Mouse (Mus musculus): ENCODE data around the gene Fscn3.

The Fscn3 gene

GRCm38 (mm10) chr6:28425019-28425418 is 2.6 kb upstream of the Fscn3 start:
- no peak for DNase-seq (ENCODE audit: low spot score in 2 of 2)

DNA sequence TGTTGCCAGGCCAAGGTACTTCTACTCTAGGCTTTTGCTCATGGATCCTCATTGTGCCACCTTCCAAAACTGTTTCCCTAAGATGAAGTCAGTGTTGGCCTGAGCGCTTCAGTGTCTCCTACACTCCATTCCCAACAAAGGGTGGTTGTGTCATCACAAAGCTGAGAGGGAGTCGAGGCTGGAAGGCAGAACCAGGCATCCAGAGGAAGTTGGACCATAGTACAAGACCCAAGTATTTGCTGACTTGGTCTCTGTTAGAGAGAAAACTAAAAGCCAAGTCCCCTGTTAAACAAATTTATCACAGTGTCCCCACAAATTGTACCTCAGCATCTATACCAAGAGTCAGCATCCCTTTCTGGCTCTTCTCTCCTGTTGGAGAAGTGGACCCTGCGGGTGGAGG is 701 bp downstream of the Fscn3 start, which contains the start of gene Gcc1:
Gene Gcc1 (minus strand): TSS at position 101 of the 400 bp plus-strand sequence.
- no peak for DNase-seq (ENCODE audit: low spot score in 2 of 2)

DNA sequence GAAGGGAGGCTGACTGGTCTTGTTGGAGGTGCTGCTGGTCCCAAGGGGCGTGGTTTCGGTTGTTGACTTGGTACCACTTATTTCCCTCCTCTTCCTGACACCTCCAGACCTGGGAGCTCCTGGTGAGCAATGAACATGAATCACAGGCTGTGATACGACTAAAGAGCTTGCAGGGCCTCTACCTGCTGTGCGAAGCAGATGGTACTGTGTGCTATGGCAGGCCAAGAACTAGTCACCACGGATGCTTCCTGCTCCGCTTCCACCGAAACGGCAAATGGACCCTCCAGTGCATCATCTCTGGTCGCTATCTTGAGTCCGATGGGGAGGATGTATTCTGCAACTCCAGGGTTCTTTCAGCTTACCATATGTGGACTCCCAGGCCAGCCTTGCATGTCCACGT is 2.3 kb downstream of the Fscn3 start:
- DNase-seq (ENCODE audit: low spot score in 2 of 2) = no peak

DNA sequence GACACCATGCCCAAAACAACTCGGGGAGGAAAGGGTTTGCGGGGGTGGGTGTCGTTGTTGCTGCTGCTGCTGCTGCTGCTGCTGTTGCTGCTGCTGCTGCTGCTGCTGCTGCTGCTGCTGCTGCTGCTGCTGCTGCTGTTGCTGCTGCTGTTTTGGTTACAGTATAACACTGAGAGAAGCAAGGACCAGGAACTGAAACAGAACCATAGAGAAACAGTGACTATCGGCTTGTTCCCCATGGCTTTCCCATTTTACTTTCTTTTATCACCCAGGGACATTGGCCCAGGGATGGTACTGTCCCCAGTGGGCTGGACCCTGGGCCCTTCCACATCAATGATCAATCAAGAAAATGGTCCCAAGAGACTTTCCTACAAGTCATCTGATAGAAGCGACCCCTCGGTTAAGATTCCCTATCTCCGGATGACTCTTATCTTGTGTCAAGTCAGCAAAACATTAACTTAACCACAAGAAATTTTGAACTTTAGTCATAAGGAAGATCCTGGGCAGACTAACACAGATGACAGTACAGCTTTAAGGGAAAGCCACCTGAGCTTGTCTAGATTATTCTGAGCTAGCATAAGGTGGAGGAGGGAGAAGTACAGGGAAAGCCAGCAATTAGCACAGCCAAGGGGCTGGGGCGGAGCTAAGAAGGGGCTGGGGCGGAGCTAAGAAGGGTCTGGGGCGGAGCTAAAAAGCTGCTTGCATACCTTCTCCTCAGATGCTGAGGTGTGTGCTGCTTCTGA is 3.4 kb downstream of the Fscn3 start:
- no peak for DNase-seq (ENCODE audit: low spot score in 2 of 2)

- no peak for DNase-seq (ENCODE audit: low spot score in 2 of 2)
Measured at GRCm38 (mm10) chr6:28431538-28431855, 3.9 kb downstream of the Fscn3 start.

GRCm38 (mm10) chr6:28447937-28448336 is 20.3 kb downstream of the Fscn3 start:
- no peak for DNase-seq (ENCODE audit: low spot score in 2 of 2)

DNA sequence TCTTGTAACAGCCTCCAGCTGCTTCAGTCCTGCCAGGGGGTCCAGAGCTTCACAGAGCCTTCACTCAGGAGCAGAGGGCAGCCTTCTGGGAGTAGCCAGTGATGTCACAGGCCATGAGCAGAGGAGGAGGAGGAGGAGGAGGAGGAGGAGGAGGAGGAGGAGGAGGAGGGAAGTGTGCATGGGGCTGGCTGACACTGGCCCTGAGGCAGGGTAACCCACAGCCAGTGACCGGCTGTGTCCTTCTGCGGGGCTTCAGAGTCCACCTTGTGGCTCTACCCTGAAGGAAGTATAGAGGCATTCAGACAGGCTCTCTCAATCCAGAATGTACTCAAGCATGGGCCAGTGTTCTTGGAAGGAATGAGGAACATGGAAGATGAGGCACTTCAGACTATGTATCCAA is 21.7 kb downstream of the Fscn3 start, which contains the start of gene Pax4:
Gene Pax4 (minus strand): TSS at position 101 of the 400 bp plus-strand sequence.
- no peak for DNase-seq (ENCODE audit: low spot score in 2 of 2)

GRCm38 (mm10) chr6:28450481-28450880 is 22.9 kb downstream of the Fscn3 start:
- DNase-seq (ENCODE audit: low spot score in 2 of 2) = no peak

GRCm38 (mm10) chr6:28450977-28451376 is 23.4 kb downstream of the Fscn3 start:
- DNase-seq (ENCODE audit: low spot score in 2 of 2) = no peak

- DNase-seq (ENCODE audit: low spot score in 2 of 2) = no peak
Measured at GRCm38 (mm10) chr6:28459221-28459668, 31.7 kb downstream of the Fscn3 start.

DNA sequence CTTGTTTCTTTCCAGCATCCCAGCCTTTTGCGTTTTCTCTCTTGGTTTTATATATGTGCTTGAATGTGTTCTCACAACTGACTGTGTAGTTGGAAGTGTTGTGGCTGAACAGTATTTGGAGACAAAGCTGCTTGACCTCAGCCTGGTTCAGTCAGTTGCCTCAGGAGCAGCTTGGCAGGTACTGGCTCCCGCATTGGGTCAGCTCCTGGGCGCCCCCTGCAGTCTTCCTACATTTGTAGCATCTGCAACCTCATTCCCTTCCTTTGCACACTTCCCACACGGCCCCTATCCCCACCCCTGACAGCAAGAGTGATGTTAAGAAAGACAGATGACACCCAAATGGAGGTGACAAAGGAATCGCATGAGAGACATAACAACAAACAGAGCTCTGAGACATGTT is 32.9 kb downstream of the Fscn3 start:
- peak; percentile 46 to 49 for DNase-seq (ENCODE audit: low spot score in 2 of 2)

GRCm38 (mm10) chr6:28464630-28465029 is 37.0 kb downstream of the Fscn3 start:
- DNase-seq (ENCODE audit: low spot score in 2 of 2) = no peak

GRCm38 (mm10) chr6:28470017-28470602 is 42.5 kb downstream of the Fscn3 start:
- DNase-seq (ENCODE audit: low spot score in 2 of 2) = no peak

GRCm38 (mm10) chr6:28470621-28471020 is 43.0 kb downstream of the Fscn3 start:
- no peak for DNase-seq (ENCODE audit: low spot score in 2 of 2)

DNA sequence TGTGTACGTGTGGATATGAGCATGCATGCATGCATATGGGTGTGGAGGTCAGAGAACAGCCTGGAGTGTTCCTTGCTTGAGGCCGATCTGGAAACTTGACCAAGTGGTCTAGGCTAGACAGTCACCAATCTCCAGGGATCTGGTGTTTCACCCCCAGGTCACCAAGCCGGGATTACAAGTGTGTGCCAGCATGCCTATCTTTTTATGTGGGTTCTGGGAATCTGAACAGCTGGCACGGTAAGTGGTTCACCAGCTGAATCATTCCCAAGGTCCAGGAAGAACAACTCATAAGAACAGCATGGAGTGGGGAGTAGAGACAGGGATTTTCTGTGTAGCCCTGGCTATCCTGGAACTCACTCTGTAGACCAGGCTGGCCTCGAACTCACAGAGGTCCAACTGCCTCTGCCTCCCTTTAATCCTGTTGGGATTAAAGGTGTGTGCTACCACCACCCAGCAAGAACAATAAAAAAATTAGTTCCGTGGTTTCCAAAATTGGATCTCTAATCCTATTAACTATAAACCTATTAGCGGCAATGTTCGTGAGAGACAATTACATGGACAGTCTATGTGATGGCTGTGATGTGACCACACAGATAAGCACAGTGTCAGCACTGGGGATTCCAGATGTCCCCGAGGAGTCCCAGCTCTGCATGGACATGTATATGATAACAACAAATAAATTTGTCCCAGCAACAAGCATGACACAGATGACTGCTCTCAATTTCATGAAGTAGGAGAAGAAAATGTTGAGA is 43.9 kb downstream of the Fscn3 start:
- DNase-seq (ENCODE audit: low spot score in 2 of 2) = no peak

DNA sequence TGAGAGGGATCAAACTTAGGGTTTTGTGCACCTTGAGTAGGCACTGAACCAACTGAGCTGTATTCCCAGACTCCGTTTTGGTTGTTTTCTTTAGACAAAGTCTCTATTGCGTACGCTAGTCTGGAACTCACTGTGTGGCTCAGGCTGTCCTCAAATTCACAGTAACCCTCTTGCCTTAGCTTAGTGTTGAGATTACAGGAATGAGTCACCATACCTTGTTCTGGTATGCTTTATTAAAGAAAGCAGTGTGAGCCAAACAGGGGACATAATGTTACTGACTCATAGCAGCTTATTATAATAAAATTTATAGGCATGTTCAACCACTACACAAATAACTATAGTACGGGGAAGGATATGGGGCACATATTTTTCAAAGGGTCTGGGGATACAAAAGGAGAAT is 46.6 kb downstream of the Fscn3 start:
- DNase-seq (ENCODE audit: low spot score in 2 of 2) = no peak

DNA sequence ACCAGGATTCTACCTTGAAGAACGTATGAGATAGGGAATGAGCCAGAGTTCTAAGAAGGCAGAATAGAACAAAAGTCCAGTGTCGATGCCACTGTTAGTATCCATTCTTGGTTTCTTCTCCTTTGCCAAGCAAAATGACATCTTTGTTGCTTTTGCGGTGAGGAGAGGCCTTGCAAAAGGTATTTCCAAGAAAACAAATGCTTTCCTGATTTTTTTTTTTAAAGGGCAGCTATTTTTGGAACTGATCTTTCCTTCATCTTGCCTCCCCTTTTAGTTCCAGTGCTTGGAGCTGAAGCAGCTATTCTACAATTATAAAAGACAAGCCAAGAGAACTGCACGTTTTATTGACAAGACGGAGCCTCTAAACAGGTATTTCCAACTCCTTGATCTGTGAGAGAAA is 47.2 kb downstream of the Fscn3 start, which contains the start of gene Snd1:
Gene Snd1 (plus strand): TSS at position 301 of the 400 bp plus-strand sequence.
- DNase-seq (ENCODE audit: low spot score in 2 of 2) = no peak

GRCm38 (mm10) chr6:28479865-28480751 is 52.5 kb downstream of the Fscn3 start:
- DNase-seq (ENCODE audit: low spot score in 2 of 2) = peak; percentile 99

- DNase-seq (ENCODE audit: low spot score in 2 of 2) = no peak
Measured at GRCm38 (mm10) chr6:28480752-28481492, 53.3 kb downstream of the Fscn3 start.

- no peak for DNase-seq (ENCODE audit: low spot score in 2 of 2)
Measured at GRCm38 (mm10) chr6:28482711-28483315, 55.2 kb downstream of the Fscn3 start.

All from frontal cortex, postnatal 36 days (tissue).